Mouse (Mus musculus) layer of hippocampus, adult 9-10 months (tissue): ENCODE results near the gene Odf4.
A peak's percentile ranks its signal among the peaks of the same experiment; 100 is the strongest.
"Not testable (repeated sequence)": the region's sequence is repeated elsewhere in the genome, so short reads cannot be mapped to it uniquely, and the experiment has no call there.

Experiments
- DNase-seq: peaks from one replicate; pipeline ENCODE4 v3.0.0; 2022; ENCODE audit warnings: low spot score

Odf4 gene

GRCm38 (mm10) chr11:68926981-68927380 is at the start of gene Odf4:
Odf4 (minus strand) TSS chr11:68927081.
- no peak for DNase-seq

- no peak for DNase-seq
Measured at GRCm38 (mm10) chr11:68975601-68976000, 48.7 kb upstream of the Odf4 start.

GRCm38 (mm10) chr11:68975085-68975484 is 48.2 kb upstream of the Odf4 start, which contains the start of gene Rangrf:
Rangrf (minus strand) TSS chr11:68975185.
- no peak for DNase-seq

- DNase-seq, result no peak
Measured at GRCm38 (mm10) chr11:68974059-68974450, 47.2 kb upstream of the Odf4 start.

- DNase-seq, result peak; percentile 43
Measured at GRCm38 (mm10) chr11:68973250-68974058, 46.6 kb upstream of the Odf4 start.

GRCm38 (mm10) chr11:68970232-68970631 is 43.4 kb upstream of the Odf4 start:
- no peak for DNase-seq

- DNase-seq, result no peak
Measured at GRCm38 (mm10) chr11:68968752-68969151, 41.9 kb upstream of the Odf4 start.

- DNase-seq, result peak; percentile 63
Measured at GRCm38 (mm10) chr11:68967337-68968282, 40.7 kb upstream of the Odf4 start, which contains the start of gene Slc25a35. Slc25a35 (plus strand) TSS chr11:68968131.

- no peak for DNase-seq
Measured at GRCm38 (mm10) chr11:68966554-68966953, 39.7 kb upstream of the Odf4 start.

GRCm38 (mm10) chr11:68965845-68966244 is 39.0 kb upstream of the Odf4 start:
- DNase-seq, result no peak

GRCm38 (mm10) chr11:68965050-68965449 is 38.2 kb upstream of the Odf4 start:
- no peak for DNase-seq

- no peak for DNase-seq
Measured at GRCm38 (mm10) chr11:68963405-68963804, 36.5 kb upstream of the Odf4 start.

- DNase-seq, result not testable (repeated sequence)
Measured at GRCm38 (mm10) chr11:68962159-68962558, 35.3 kb upstream of the Odf4 start.

GRCm38 (mm10) chr11:68961596-68961995 is 34.7 kb upstream of the Odf4 start:
- no peak for DNase-seq

- DNase-seq, result no peak
Measured at GRCm38 (mm10) chr11:68957971-68958370, 31.1 kb upstream of the Odf4 start.

- DNase-seq, result no peak
Measured at GRCm38 (mm10) chr11:68957308-68957707, 30.4 kb upstream of the Odf4 start, which contains the start of gene Arhgef15. Arhgef15 (minus strand) TSS chr11:68957480.

GRCm38 (mm10) chr11:68956697-68957096 is 29.8 kb upstream of the Odf4 start:
- no peak for DNase-seq

GRCm38 (mm10) chr11:68956107-68956506 is 29.2 kb upstream of the Odf4 start:
- DNase-seq, result no peak

- DNase-seq, result no peak
Measured at GRCm38 (mm10) chr11:68955473-68955872, 28.6 kb upstream of the Odf4 start.

- no peak for DNase-seq
Measured at GRCm38 (mm10) chr11:68954408-68954807, 27.5 kb upstream of the Odf4 start.

- no peak for DNase-seq
Measured at GRCm38 (mm10) chr11:68953903-68954302, 27.0 kb upstream of the Odf4 start.

- DNase-seq, result no peak
Measured at GRCm38 (mm10) chr11:68947542-68947993, 20.7 kb upstream of the Odf4 start.
